Mouse (Mus musculus) liver, postnatal 0 days (tissue): ENCODE measurements around the gene Tax1bp3.

Experiments
- CTCF ChIP-seq: sonication (generic); IDR thresholded peaks from 2 replicates; pipeline ENCODE4 v1.5.1; 2016; ENCODE audit warnings: antibody characterized with exemption, low read depth
- EP300 ChIP-seq: IDR thresholded peaks from 2 replicates; pipeline ENCODE4 v1.6.1; 2016; ENCODE audit warnings: antibody characterized with exemption, low read depth, mild to moderate bottlenecking

- TF ChIP-seq CTCF, result no peak
- TF ChIP-seq EP300, result no peak
Observed at GRCm38 (mm10) chr11:73185872-73186615, 9.2 kb downstream of the Tax1bp3 start.
